Mouse (Mus musculus) ovary, postnatal 10 days (tissue): ENCODE results near the gene Rarb.

Source experiments
- DNase-seq: peaks from one replicate; pipeline ENCODE4 v3.0.0; 2022; ENCODE audit warnings: low spot score

The Rarb gene

GRCm38 (mm10) chr14:16434396-16435171 lies 384.4 kb downstream of the Rarb start:
- DNase-seq, result peak; percentile 23

GRCm38 (mm10) chr14:16433206-16433605 lies 385.8 kb downstream of the Rarb start:
- no peak for DNase-seq

- DNase-seq, result no peak
These were observed 386.4 kb downstream of the Rarb start for GRCm38 (mm10) chr14:16432550-16432949.

GRCm38 (mm10) chr14:16431941-16432499 lies 386.9 kb downstream of the Rarb start:
- DNase-seq, result no peak

GRCm38 (mm10) chr14:16427569-16427968 lies 391.4 kb downstream of the Rarb start:
- DNase-seq, result no peak

GRCm38 (mm10) chr14:16414163-16414562 lies 404.8 kb downstream of the Rarb start:
- DNase-seq, result no peak

GRCm38 (mm10) chr14:16405187-16405586 lies 413.8 kb downstream of the Rarb start:
- no peak for DNase-seq

- no peak for DNase-seq
These were observed 434.2 kb downstream of the Rarb start for GRCm38 (mm10) chr14:16384783-16385182.
